Comparison of ENCODE assay signal across 8 mouse cellular contexts in genomic region chr17:27819971-27820567, GRCm38 (mm10). TPM values are rescaled to one million over a fixed set of nuclear protein-coding genes. Genes with fewer than 3 reads are reported as not detected.
DNase-seq lines count a peak whose midpoint lies in the region; ATAC-seq and TF ChIP-seq lines count a peak whose summit lies in the region.

No protein-coding gene starts in this region.

- ATAC-seq in embryonic facial prominence, embryonic 14.5 days (ENCODE audit: low read depth) = peak; percentile 84
- peak; percentile 82 for ATAC-seq in kidney, embryonic 14.5 days (ENCODE audit: low FRiP score, low TSS enrichment)
- ATAC-seq in liver, embryonic 13.5 days (ENCODE audit: low read depth) = peak; percentile 27

- no peaks in the 10 kb centered on the region for H3K36me3 ChIP-seq in thymus, adult 2 months (ENCODE audit: control insufficient read depth, insufficient read depth, low read length)
- H3K36me3 ChIP-seq in embryonic facial prominence, embryonic 14.5 days (ENCODE audit: control insufficient read depth, insufficient read depth, low read length) = no peaks in the 10 kb centered on the region
- H3K36me3 ChIP-seq in heart, embryonic 10.5 days = no peaks in the 10 kb centered on the region
- no peaks in the 10 kb centered on the region for H3K36me3 ChIP-seq in kidney, embryonic 14.5 days (ENCODE audit: control insufficient read depth, insufficient read depth, low read length)
- H3K36me3 ChIP-seq in liver, embryonic 13.5 days = no peaks in the 10 kb centered on the region

- H3K9ac ChIP-seq in embryonic facial prominence, embryonic 14.5 days (ENCODE audit: low read depth, low read length) = peak overlapping the region; percentile 95
- H3K9ac ChIP-seq in kidney, embryonic 14.5 days (ENCODE audit: low read depth, low read length) = peak overlapping the region; percentile 98
- H3K9ac ChIP-seq in liver, embryonic 13.5 days = peak overlapping the region; percentile 98

- no peak for TF ChIP-seq CTCF in thymus, adult 2 months (IDR thresholded peaks at IDR 0.05; ENCODE audit: borderline replicate concordance, control insufficient read depth, extremely low read depth, insufficient read depth, low read length, poor library complexity)

- WGBS in thymus, adult 2 months = under 1% methylated on average over 54 of the region's 62 CpGs
- under 1% methylated on average over 23 of the region's 62 CpGs for WGBS in embryonic facial prominence, embryonic 14.5 days
- under 1% methylated on average over 24 of the region's 62 CpGs for WGBS in heart, embryonic 10.5 days
- WGBS in kidney, embryonic 14.5 days = under 1% methylated on average over 45 of the region's 62 CpGs
- under 1% methylated on average over 50 of the region's 62 CpGs for WGBS in liver, embryonic 13.5 days (ENCODE audit: insufficient replicate concordance)

- DNase-seq in thymus, adult 2 months = peak; percentile 59
- no peak for DNase-seq in thymus, postnatal 4 days
- peak; percentile 23 for DNase-seq in embryonic facial prominence, embryonic 14.5 days (ENCODE audit: low spot score)
- peak; percentile 80 for DNase-seq in heart, embryonic 10.5 days (ENCODE audit: low spot score)
- DNase-seq in liver, embryonic 13.5 days = peak; percentile 53
- DNase-seq in neural tube, embryonic 10.5 days (ENCODE audit: extremely low spot score, low spot score) = peak; percentile 77
- peak; percentile 52 to 57 for DNase-seq in thymus, postnatal 10 days (ENCODE audit: low spot score in 2 of 2)

- peak overlapping the region; percentile 68 for H3K4me3 ChIP-seq in thymus, adult 2 months (ENCODE audit: control insufficient read depth, insufficient read depth, low read length)
- H3K4me3 ChIP-seq in embryonic facial prominence, embryonic 14.5 days (ENCODE audit: low read depth, low read length) = peak overlapping the region; percentile 97
- H3K4me3 ChIP-seq in heart, embryonic 10.5 days = peak overlapping the region; percentile 94
- peak overlapping the region; percentile 99 for H3K4me3 ChIP-seq in kidney, embryonic 14.5 days (ENCODE audit: low read length)
- peak overlapping the region; percentile 96 for H3K4me3 ChIP-seq in liver, embryonic 13.5 days (replicated peaks)

- no peak for TF ChIP-seq POLR2A in thymus, adult 2 months (IDR thresholded peaks at IDR 0.05; ENCODE audit: control insufficient read depth, extremely low read depth, insufficient read depth, low read length, poor library complexity)

- peaks cover 21% of the 10 kb centered on the region for H3K4me1 ChIP-seq in thymus, adult 2 months (replicated peaks; ENCODE audit: control insufficient read depth, insufficient read depth, low read length)
- peaks cover 12% of the 10 kb centered on the region for H3K4me1 ChIP-seq in embryonic facial prominence, embryonic 14.5 days (ENCODE audit: control insufficient read depth, insufficient read depth, low read length)
- peaks cover 30% of the 10 kb centered on the region for H3K4me1 ChIP-seq in heart, embryonic 10.5 days
- peaks cover 13% of the 10 kb centered on the region for H3K4me1 ChIP-seq in kidney, embryonic 14.5 days (ENCODE audit: control insufficient read depth, insufficient read depth, low read length)
- H3K4me1 ChIP-seq in liver, embryonic 13.5 days (replicated peaks) = peaks cover 62% of the 10 kb centered on the region

- no peaks in the 10 kb centered on the region for H3K9me3 ChIP-seq in embryonic facial prominence, embryonic 14.5 days (ENCODE audit: control insufficient read depth, low read length)
- H3K9me3 ChIP-seq in heart, embryonic 10.5 days = no peaks in the 10 kb centered on the region
- no peaks in the 10 kb centered on the region for H3K9me3 ChIP-seq in kidney, embryonic 14.5 days (ENCODE audit: control insufficient read depth, low read length)
- no peaks in the 10 kb centered on the region for H3K9me3 ChIP-seq in liver, embryonic 13.5 days (replicated peaks)

- H3K4me2 ChIP-seq in embryonic facial prominence, embryonic 14.5 days (ENCODE audit: low read depth, low read length) = peak overlapping the region; percentile 67
- peak overlapping the region; percentile 88 for H3K4me2 ChIP-seq in kidney, embryonic 14.5 days (replicated peaks; ENCODE audit: low read depth, low read length)
- H3K4me2 ChIP-seq in liver, embryonic 13.5 days = peak overlapping the region; percentile 92

- no peaks in the 10 kb centered on the region for H3K27me3 ChIP-seq in thymus, adult 2 months (ENCODE audit: control insufficient read depth, insufficient read depth, low read length)
- H3K27me3 ChIP-seq in embryonic facial prominence, embryonic 14.5 days (replicated peaks; ENCODE audit: control insufficient read depth, insufficient read depth, low read length) = no peaks in the 10 kb centered on the region
- no peaks in the 10 kb centered on the region for H3K27me3 ChIP-seq in heart, embryonic 10.5 days (ENCODE audit: insufficient read depth, poor library complexity, severe bottlenecking)
- no peaks in the 10 kb centered on the region for H3K27me3 ChIP-seq in kidney, embryonic 14.5 days (ENCODE audit: control insufficient read depth, insufficient read depth, low read length)
- H3K27me3 ChIP-seq in liver, embryonic 13.5 days = no peaks in the 10 kb centered on the region

- H3K27ac ChIP-seq in thymus, adult 2 months (ENCODE audit: control insufficient read depth, insufficient read depth, low read length) = peak overlapping the region; percentile 55
- H3K27ac ChIP-seq in embryonic facial prominence, embryonic 14.5 days (replicated peaks; ENCODE audit: low read depth, low read length) = peak overlapping the region; percentile 87
- H3K27ac ChIP-seq in heart, embryonic 10.5 days = peak overlapping the region; percentile 92
- H3K27ac ChIP-seq in kidney, embryonic 14.5 days (ENCODE audit: low read depth, low read length) = peak overlapping the region; percentile 80
- H3K27ac ChIP-seq in liver, embryonic 13.5 days = peak overlapping the region; percentile 96

RNA-seq across cellular contexts. Expression of gene D17Wsu92e, which starts 0.4 kb away (rescaled TPM):
- polyA plus RNA-seq in thymus, adult 2 months (2012; rRNA removed) = 97.5 and 104 TPM in 2 replicates
- polyA plus RNA-seq in embryonic facial prominence, embryonic 14.5 days (2014; fragmentation: Nextera tagmentation; extraction: Ambion mirVana) = 18.8 and 19.0 TPM in 2 replicates
- 11.9 and 17.2 TPM in 2 replicates for polyA plus RNA-seq in heart, embryonic 10.5 days (2016; fragmentation: Nextera tagmentation; extraction: Ambion mirVana)
- polyA plus RNA-seq in kidney, embryonic 14.5 days (2014; fragmentation: Nextera tagmentation; extraction: Ambion mirVana) = 15.3 and 21.6 TPM in 2 replicates
- polyA plus RNA-seq in liver, embryonic 13.5 days (2015; fragmentation: Nextera tagmentation; extraction: Ambion mirVana) = 13.2 and 13.3 TPM in 2 replicates

RNA-seq across cellular contexts. Expression of gene Snrpc, which starts 17.9 kb away (rescaled TPM):
- polyA plus RNA-seq in thymus, adult 2 months (2012; rRNA removed) = 192 and 207 TPM in 2 replicates
- polyA plus RNA-seq in embryonic facial prominence, embryonic 14.5 days (2014; fragmentation: Nextera tagmentation; extraction: Ambion mirVana) = 272 and 274 TPM in 2 replicates
- 266 and 331 TPM in 2 replicates for polyA plus RNA-seq in heart, embryonic 10.5 days (2016; fragmentation: Nextera tagmentation; extraction: Ambion mirVana)
- 349 and 425 TPM in 2 replicates for polyA plus RNA-seq in kidney, embryonic 14.5 days (2014; fragmentation: Nextera tagmentation; extraction: Ambion mirVana)
- 182 and 183 TPM in 2 replicates for polyA plus RNA-seq in liver, embryonic 13.5 days (2015; fragmentation: Nextera tagmentation; extraction: Ambion mirVana)

RNA-seq across cellular contexts. Expression of gene Uhrf1bp1, which starts 36.2 kb away (rescaled TPM):
- 4.4 and 4.7 TPM in 2 replicates for polyA plus RNA-seq in thymus, adult 2 months (2012; rRNA removed)
- 5.9 and 6.7 TPM in 2 replicates for polyA plus RNA-seq in embryonic facial prominence, embryonic 14.5 days (2014; fragmentation: Nextera tagmentation; extraction: Ambion mirVana)
- polyA plus RNA-seq in heart, embryonic 10.5 days (2016; fragmentation: Nextera tagmentation; extraction: Ambion mirVana) = 5.0 and 6.2 TPM in 2 replicates
- polyA plus RNA-seq in kidney, embryonic 14.5 days (2014; fragmentation: Nextera tagmentation; extraction: Ambion mirVana) = 6.2 and 7.4 TPM in 2 replicates
- 2.0 and 3.5 TPM in 2 replicates for polyA plus RNA-seq in liver, embryonic 13.5 days (2015; fragmentation: Nextera tagmentation; extraction: Ambion mirVana)

Comparison
In these comparisons a context has a peak if more than half of its experiments do, and no peak if none do; other contexts are left out.
1. ATAC-seq: peak in every context shown above with its lines; median percentile 84 in embryonic facial prominence, embryonic 14.5 days; 82 in kidney, embryonic 14.5 days; 27 in liver, embryonic 13.5 days.